Mouse (Mus musculus): ENCODE measurements around the gene Sucnr1.

DNA sequence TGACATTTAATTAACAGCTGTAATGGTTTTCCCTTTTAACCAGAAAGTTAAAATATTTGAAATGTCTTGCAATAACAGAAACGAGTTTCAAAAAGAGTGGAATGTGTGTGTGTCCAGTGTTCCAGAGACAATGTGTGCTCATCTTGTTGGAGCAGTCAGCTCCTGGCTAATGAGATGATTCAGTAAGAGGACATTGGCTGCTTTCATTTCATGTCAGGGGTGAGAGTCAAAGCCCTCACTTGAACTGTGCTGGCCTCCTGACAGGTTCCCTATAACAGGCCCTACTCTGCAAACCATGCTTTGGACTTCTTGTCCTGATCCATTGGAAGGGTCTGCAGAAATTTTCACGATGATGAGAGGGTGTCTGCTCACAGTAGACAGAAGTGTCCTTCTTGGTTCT, 32.9 kb downstream of the Sucnr1 start:
- no peak for TF ChIP-seq CTCF (IDR thresholded peaks at IDR 0.05; ENCODE audit: insufficient read depth, low read depth, low read length)
- no peak for TF ChIP-seq POLR2A (IDR thresholded peaks at IDR 0.05; ENCODE audit: insufficient read depth, low read depth, low read length)
